ENCODE assay signal across 19 mouse cellular contexts in genomic region chr7:145187802-145188201, GRCm38 (mm10). TPM values are rescaled to one million over a fixed set of nuclear protein-coding genes. Genes with fewer than 3 reads are reported as not detected.
DNase-seq lines count a peak whose midpoint lies in the region.
"Had no signal": no experiment of that assay in that cellular context is flagged by ENCODE, and none has a peak within 500 bp of the region (broad histone marks: within the 10 kb centered on the region; RNA-seq: fewer than 3 reads in every experiment).

No protein-coding gene starts in this region.

- intact Hi-C loops in gastrocnemius, postnatal 36 days (cut with DNase I) = no loop called here

- peak; percentile 43 for DNase-seq in adrenal gland, adult 2 months
- no peak for DNase-seq in adrenal gland, postnatal 4 days (ENCODE audit: low spot score in 2 of 2)
- peak; percentile 24 for DNase-seq in heart, adult 8-10 months (ENCODE audit: low spot score)
- no peak for DNase-seq in heart, postnatal 4 days
- DNase-seq in 3T3-L1 (ENCODE audit: low read depth, low spot score) = peak; percentile 61
- peak; percentile 76 for DNase-seq in brain, adult 2 months (ENCODE audit: low read depth, low spot score)
- DNase-seq in embryo, embryonic 10 days (ENCODE audit: low spot score) = no peak
- no peak for DNase-seq in gastrocnemius, postnatal 36 days
- DNase-seq: adrenal gland, postnatal 10 days; cerebellum, adult 18-20 months; cerebellum, postnatal 10 days; embryo, embryonic 11 days; gastrocnemius, postnatal 10 days; heart, postnatal 14 days had no signal

RNA-seq across cellular contexts. Expression of gene 1810010D01Rik, which starts 20.1 kb away (rescaled TPM):
- total RNA-seq in adrenal gland, adult 2 months (2021) = under 1 TPM in 1 of 2 experiments, not detected in 1; 0.48 TPM
- 1.1 and 1.7 TPM in 2 replicates for polyA plus RNA-seq in adrenal gland, adult 2 months (2012; rRNA removed)
- total RNA-seq in adrenal gland, postnatal 4 days (2021) = under 1 TPM in 1 of 2 experiments, not detected in 1; 0.45 TPM
- 1 to 10 TPM in 1 of 4 experiments, not detected in 3; 1.1 TPM for total RNA-seq in heart, adult 8-10 months (2022)
- under 1 TPM in 1 of 2 experiments, not detected in 1; 0.31 TPM for total RNA-seq in heart, postnatal 4 days (2021)
- not detected for total RNA-seq in gastrocnemius, postnatal 36 days (2021)
- total RNA-seq: CH12.LX had no signal
- polyA plus RNA-seq: erythroblast, embryonic 14.5 days; heart, embryonic 14.5 days; hindbrain, embryonic 15.5 days; kidney, embryonic 14.5 days had no signal

Comparison
In these comparisons a context has a peak if more than half of its experiments do, and no peak if none do; other contexts are left out.
1. DNase-seq: peak in adrenal gland, adult 2 months (single experiment), heart, adult 8-10 months (single experiment), 3T3-L1 (single experiment) and brain, adult 2 months (single experiment); none in adrenal gland, postnatal 4 days (0 of 2), heart, postnatal 4 days (single experiment), embryo, embryonic 10 days (single experiment) and gastrocnemius, postnatal 36 days (0 of 2).